Mouse (Mus musculus): ENCODE measurements around the gene Pik3cd. TPM values are rescaled to one million over a fixed set of nuclear protein-coding genes. Genes with fewer than 3 reads are reported as not detected.

The Pik3cd gene
- total and polyA plus RNA-seq, 3 experiments: 57.0 to 95.0 (median 72.1) TPM

- Histone ChIP-seq H3K79me2 (replicated peaks; ENCODE audit: control insufficient read depth, extremely low read depth, insufficient read depth, poor library complexity, severe bottlenecking) (peaks cover 43% of the 10 kb centered on the region), H3K27me3 (replicated peaks) (no peaks in the 10 kb centered on the region), H3K9me3 (replicated peaks; ENCODE audit: low read length) (no peaks in the 10 kb centered on the region), H3K4me1 (ENCODE audit: control insufficient read depth in 1 of 2, insufficient read depth in 2 of 2) (peaks cover 10 to 44% of the 10 kb centered on the region in 2 experiments), H3K27ac (ENCODE audit: insufficient read depth, low read depth) (0 out of 2 replicates have a peak within 1 kb of the TSS, but pooled peaks have one; percentile 7), H3K36me3 (replicated peaks in 1 of 2; ENCODE audit: control insufficient read depth in 1 of 2, insufficient read depth in 1 of 2, low read length in 1 of 2) (peaks cover 8 to 56% of the 10 kb centered on the region in 2 experiments), H3K4me2 (ENCODE audit: insufficient read depth, low read depth, poor library complexity, severe bottlenecking) (peak within 1 kb of the TSS; percentile 92), H3K4me3 (replicated peaks in 1 of 3; ENCODE audit: low read depth in 2 of 3, low read length in 2 of 3, poor library complexity in 1 of 3) (peak within 1 kb of the TSS; percentile 95 to 97 (median 95)), H3K9ac (ENCODE audit: insufficient read depth, low read depth) (peak within 1 kb of the TSS; percentile 87)
- in situ Hi-C loops (cut with MboI; ENCODE audit: low pct_ligation_motif_present, low pct_unique_long_range_greater_than_20kb, low sequenced_read_pairs): no loop called here
- DNase-seq (ENCODE audit: extremely low read depth): peak; percentile 88
- dilution Hi-C loops (cut with MboI; ENCODE audit: extremely low pct_ligation_motif_present, extremely low pct_unique_long_range_greater_than_20kb, low sequenced_read_pairs): no loop called here
- TF ChIP-seq MAFK (IDR thresholded peaks at IDR 0.05; ENCODE audit: insufficient replicate concordance, low read length) (no peak), UBTF (IDR thresholded peaks at IDR 0.05; ENCODE audit: low read depth, low read length) (peak; percentile 67; the same call in 1 of the 2 replicates), CHD2 (IDR thresholded peaks at IDR 0.05; ENCODE audit: low read length) (0 out of 2 replicates have a peak, but pooled peaks have one; percentile 24), HCFC1 (IDR thresholded peaks at IDR 0.05; ENCODE audit: low read depth, low read length) (peak; percentile 44), ZKSCAN1 (IDR thresholded peaks at IDR 0.05; ENCODE audit: borderline replicate concordance, low read depth, low read length) (no peak), BHLHE40 (IDR thresholded peaks at IDR 0.05; ENCODE audit: low read depth, low read length) (peak; percentile 54), ZMIZ1 (IDR thresholded peaks at IDR 0.05; ENCODE audit: low read depth, low read length) (peak; percentile 84), ZC3H11A (IDR thresholded peaks at IDR 0.05; ENCODE audit: low read depth, low read length) (no peak), MYC (IDR thresholded peaks at IDR 0.05; ENCODE audit: low read depth, low read length) (0 out of 2 replicates have a peak, but pooled peaks have one; percentile 65), USF1 (IDR thresholded peaks at IDR 0.05; ENCODE audit: low read depth, low read length) (no peak), TBP (conservative IDR thresholded peaks at IDR 0.05; ENCODE audit: low read depth, low read length) (0 out of 2 replicates have a peak, but pooled peaks have one; percentile 55), IRF4 (IDR thresholded peaks at IDR 0.05; ENCODE audit: low read depth, low read length) (peak; percentile 53), JUN (IDR thresholded peaks at IDR 0.05; ENCODE audit: insufficient read depth, low read depth, low read length) (no peak), TCF12 (IDR thresholded peaks at IDR 0.05; ENCODE audit: low read depth, low read length) (peak; percentile 59), PAX5 (IDR thresholded peaks at IDR 0.05; ENCODE audit: low read length) (no peak), ETS1 (conservative IDR thresholded peaks at IDR 0.05; ENCODE audit: low read depth, low read length) (no peak), USF2 (conservative IDR thresholded peaks at IDR 0.05; ENCODE audit: low read depth, low read length) (no peak), CTCF (conservative IDR thresholded peaks at IDR 0.05 in 1 of 2, IDR thresholded peaks at IDR 0.05 in 1 of 2; ENCODE audit: low read depth in 2 of 2, low read length in 2 of 2) (peak; percentile 18 to 89; a peak in 2 of 4 replicates), MEF2A (IDR thresholded peaks at IDR 0.05; ENCODE audit: borderline replicate concordance, low read depth, low read length) (0 out of 2 replicates have a peak, but pooled peaks have one; percentile 36), SIN3A (IDR thresholded peaks at IDR 0.05; ENCODE audit: low read length) (peak; percentile 74), POLR2A (IDR thresholded peaks at IDR 0.05; ENCODE audit: low read depth, low read length) (peak; percentile 84), RAD21 (IDR thresholded peaks at IDR 0.05; ENCODE audit: low read depth, low read length) (peak; percentile 46), E2F4 (IDR thresholded peaks at IDR 0.05; ENCODE audit: insufficient replicate concordance, low read depth, low read length) (0 out of 2 replicates have a peak, but pooled peaks have one; percentile 22), RCOR1 (conservative IDR thresholded peaks at IDR 0.05; ENCODE audit: low read depth, low read length) (no peak), KAT2A (IDR thresholded peaks at IDR 0.05; ENCODE audit: insufficient replicate concordance, low read length) (no peak), SMC3 (IDR thresholded peaks at IDR 0.05; ENCODE audit: low read depth, low read length) (peak; percentile 54), NRF1 (IDR thresholded peaks at IDR 0.05; ENCODE audit: low read depth, low read length) (peak; percentile 93), POLR2AphosphoS2 (IDR thresholded peaks at IDR 0.05; ENCODE audit: low read depth, low read length) (peak; percentile 63; the same call in 1 of the 2 replicates), ZNF384 (IDR thresholded peaks at IDR 0.05; ENCODE audit: low read depth, low read length) (no peak), GABPA (IDR thresholded peaks at IDR 0.05; ENCODE audit: insufficient replicate concordance, low read depth, low read length) (no peak), NELFE (IDR thresholded peaks at IDR 0.05; ENCODE audit: low read depth, low read length) (peak; percentile 82), JUND (conservative IDR thresholded peaks at IDR 0.05; ENCODE audit: low read depth, low read length) (no peak), MAZ (IDR thresholded peaks at IDR 0.05; ENCODE audit: low read depth, low read length) (0 out of 2 replicates have a peak, but pooled peaks have one; percentile 67), MXI1 (IDR thresholded peaks at IDR 0.05; ENCODE audit: low read depth, low read length) (peak; percentile 94), EP300 (IDR thresholded peaks at IDR 0.05; ENCODE audit: low read length) (no peak), MAX (IDR thresholded peaks at IDR 0.05; ENCODE audit: low read length) (peak; percentile 60), ELF1 (IDR thresholded peaks at IDR 0.05; ENCODE audit: low read depth, low read length) (peak; percentile 79)
Observed at GRCm38 (mm10) chr4:149737383-149738324, 35.3 kb upstream of the Pik3cd start, which contains the start of gene Tmem201. Tmem201 (minus strand) TSS chr4:149738044.
